Mouse (Mus musculus) thymus, adult 2 months (tissue): ENCODE measurements around the gene Ssh2.

ENCODE experiments used
- CTCF ChIP-seq: fragments of 200-500 bp; IDR thresholded peaks from 2 replicates; pipeline ENCODE4 v1.5.1; 2012; ENCODE audit warnings: mild to moderate bottlenecking, control low read depth, low read length, moderate library complexity, borderline replicate concordance; ENCODE audit not compliant: control insufficient read depth, poor library complexity, insufficient read depth; ENCODE audit errors: extremely low read depth
- POLR2A ChIP-seq: fragments of 200-500 bp; IDR thresholded peaks from 2 replicates; pipeline ENCODE4 v1.6.1; 2012; ENCODE audit warnings: mild to moderate bottlenecking, low read length, control low read depth, moderate library complexity; ENCODE audit not compliant: control insufficient read depth, poor library complexity, insufficient read depth; ENCODE audit errors: extremely low read depth

GRCm38 (mm10) chr11:77451670-77452069 lies 235.6 kb downstream of the Ssh2 start:
- no peak for TF ChIP-seq CTCF
- TF ChIP-seq POLR2A = no peak
